Comparison of ENCODE assay signal across 35 mouse cellular contexts in the genomic region with DNA sequence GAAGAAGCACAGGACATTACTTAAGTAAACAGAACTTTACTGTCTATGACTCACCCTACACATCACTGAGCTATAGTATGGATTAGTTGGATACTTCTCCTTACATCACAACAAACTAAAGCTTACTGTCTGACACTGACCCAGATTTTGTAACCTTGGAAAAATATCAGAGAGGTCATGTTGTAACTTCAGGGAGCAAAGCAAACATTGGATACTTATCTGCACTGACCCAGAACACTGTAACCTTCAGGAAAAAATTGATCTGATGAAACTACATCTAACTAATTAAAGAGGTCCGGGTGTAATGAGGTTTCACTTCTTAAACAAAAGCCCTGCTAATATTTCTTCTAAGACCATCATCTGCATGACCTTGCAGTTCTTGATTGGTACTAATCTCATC. TPM values are rescaled to one million over a fixed set of nuclear protein-coding genes. Genes with fewer than 3 reads are reported as not detected.
"Had no signal": no experiment of that assay in that cellular context is flagged by ENCODE, and none has a peak within 500 bp of the region (broad histone marks: within the 10 kb centered on the region; RNA-seq: fewer than 3 reads in every experiment).

No protein-coding gene starts in this region.

- H3K36me3 ChIP-seq: heart, embryonic 13.5 days; heart, embryonic 15.5 days; hindbrain, embryonic 13.5 days; hindbrain, embryonic 15.5 days; kidney, embryonic 15.5 days; limb, embryonic 10.5 days; limb, embryonic 12.5 days; liver, embryonic 13.5 days had no signal

- H3K27ac ChIP-seq: heart, adult 2 months; heart, embryonic 13.5 days; heart, embryonic 15.5 days; hindbrain, embryonic 13.5 days; hindbrain, embryonic 15.5 days; hindbrain, postnatal 0 days; kidney, embryonic 15.5 days; kidney, postnatal 0 days; layer of hippocampus, adult 2 months; left cerebral cortex, adult 2 months; limb, embryonic 10.5 days; limb, embryonic 12.5 days; liver, embryonic 13.5 days had no signal

- H3K4me3 ChIP-seq: heart, adult 2 months; heart, embryonic 13.5 days; heart, embryonic 15.5 days; hindbrain, embryonic 13.5 days; hindbrain, embryonic 15.5 days; kidney, embryonic 15.5 days; layer of hippocampus, adult 2 months; left cerebral cortex, adult 2 months; limb, embryonic 10.5 days; limb, embryonic 12.5 days; liver, embryonic 13.5 days had no signal

- ATAC-seq: forebrain, postnatal 0 days; hindbrain, postnatal 0 days; intestine, embryonic 16.5 days had no signal

- H3K9ac ChIP-seq: forebrain, postnatal 0 days; heart, embryonic 13.5 days; heart, embryonic 15.5 days; hindbrain, embryonic 13.5 days; hindbrain, embryonic 15.5 days; kidney, embryonic 15.5 days; limb, embryonic 12.5 days; liver, embryonic 13.5 days had no signal

- H3K27me3 ChIP-seq: heart, embryonic 13.5 days; heart, embryonic 15.5 days; hindbrain, embryonic 13.5 days; hindbrain, embryonic 15.5 days; kidney, embryonic 15.5 days; limb, embryonic 12.5 days; liver, embryonic 13.5 days had no signal

- H3K9me3 ChIP-seq: heart, embryonic 13.5 days; heart, embryonic 15.5 days; hindbrain, embryonic 13.5 days; hindbrain, embryonic 15.5 days; kidney, embryonic 15.5 days; limb, embryonic 10.5 days; limb, embryonic 12.5 days; liver, embryonic 13.5 days had no signal

- DNase-seq: forebrain, postnatal 0 days; gastrocnemius, postnatal 10 days; gastrocnemius, postnatal 25 days; heart, adult 11 months; heart, adult 2 months; heart, postnatal 14 days; heart, postnatal 36 days; kidney, adult 18-20 months; kidney, adult 8-10 months; kidney, postnatal 14 days; kidney, postnatal 4 days; liver, embryonic 13.5 days had no signal

- H3K4me1 ChIP-seq: heart, embryonic 13.5 days; heart, embryonic 15.5 days; hindbrain, embryonic 13.5 days; hindbrain, embryonic 15.5 days; kidney, embryonic 15.5 days; limb, embryonic 10.5 days; limb, embryonic 12.5 days; liver, embryonic 13.5 days had no signal

- H3K4me2 ChIP-seq: heart, embryonic 11.5 days; heart, embryonic 13.5 days; heart, embryonic 15.5 days; hindbrain, embryonic 13.5 days; hindbrain, embryonic 15.5 days; kidney, embryonic 15.5 days; limb, embryonic 12.5 days; liver, embryonic 13.5 days had no signal

RNA-seq across cellular contexts. Expression of gene Sult3a2, which starts 30.4 kb away (rescaled TPM):
- total RNA-seq: forebrain, postnatal 0 days; gastrocnemius, postnatal 10 days; gastrocnemius, postnatal 25 days; gastrocnemius, postnatal 4 days; heart, adult 2 months; heart, postnatal 14 days; heart, postnatal 36 days; hematopoietic stem cell, adult 5-6 weeks; hindbrain, postnatal 0 days had no signal
- polyA plus RNA-seq: forebrain, postnatal 0 days; heart, adult 2 months; heart, embryonic 11.5 days; heart, embryonic 13.5 days; heart, embryonic 15.5 days; heart, postnatal 0 days; hindbrain, embryonic 11.5 days; hindbrain, embryonic 13.5 days; hindbrain, embryonic 15.5 days; hindbrain, postnatal 0 days; intestine, embryonic 14.5 days; intestine, embryonic 16.5 days; kidney, embryonic 15.5 days; kidney, postnatal 0 days; limb, embryonic 10.5 days; limb, embryonic 12.5 days; limb, embryonic 14.5 days; liver, embryonic 13.5 days had no signal

RNA-seq across cellular contexts. Expression of gene Sult3a1, which starts 40.6 kb away (rescaled TPM):
- total RNA-seq: forebrain, postnatal 0 days; gastrocnemius, postnatal 10 days; gastrocnemius, postnatal 25 days; gastrocnemius, postnatal 4 days; heart, adult 2 months; heart, postnatal 14 days; heart, postnatal 36 days; hematopoietic stem cell, adult 5-6 weeks; hindbrain, postnatal 0 days; layer of hippocampus, adult 2 months; layer of hippocampus, postnatal 10 days; layer of hippocampus, postnatal 25 days; left cerebral cortex, adult 2 months; left cerebral cortex, postnatal 14 days; left cerebral cortex, postnatal 36 days had no signal
- polyA plus RNA-seq: forebrain, postnatal 0 days; heart, adult 2 months; heart, embryonic 11.5 days; heart, embryonic 13.5 days; heart, embryonic 15.5 days; heart, postnatal 0 days; hindbrain, embryonic 11.5 days; hindbrain, embryonic 13.5 days; hindbrain, embryonic 15.5 days; intestine, embryonic 14.5 days; intestine, embryonic 16.5 days; kidney, embryonic 15.5 days; kidney, postnatal 0 days; limb, embryonic 10.5 days; limb, embryonic 12.5 days; limb, embryonic 14.5 days; liver, embryonic 13.5 days had no signal
